Mouse (Mus musculus) liver, adult 2 months (tissue): Measurements from ENCODE around the gene Prodh2.

ENCODE experiments used
- CTCF ChIP-seq: fragments of 200-500 bp; IDR thresholded peaks from 2 replicates; pipeline ENCODE4 v1.5.1; 2011; ENCODE audit warnings: low read depth, low read length, control low read depth
- POLR2A ChIP-seq: fragments of 200-500 bp; IDR thresholded peaks from 2 replicates; pipeline ENCODE4 v1.6.1; 2011; ENCODE audit warnings: low read length, control low read depth; ENCODE audit not compliant: insufficient read depth; ENCODE audit errors: extremely low read depth

DNA sequence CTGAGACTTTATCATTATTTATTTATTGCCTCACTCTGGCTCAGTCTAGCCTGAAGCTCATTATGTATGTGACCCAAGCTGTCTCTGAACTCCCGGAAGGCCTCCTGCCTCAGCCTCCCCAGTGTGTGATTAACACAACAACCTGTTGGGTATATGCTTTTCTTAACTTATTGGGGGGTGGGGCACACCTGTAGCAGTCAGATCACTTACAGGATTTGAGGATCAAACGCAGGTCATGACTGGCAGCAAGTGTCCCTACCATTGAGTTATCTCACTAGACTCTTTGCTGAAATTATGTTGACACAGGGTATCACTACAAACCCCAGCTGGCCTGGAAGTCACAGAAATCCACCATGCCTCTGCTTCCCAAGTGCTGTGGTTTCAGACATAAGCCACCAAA lies 66.9 kb downstream of the Prodh2 start:
- TF ChIP-seq POLR2A (no peak), CTCF (no peak)
